27 mouse cellular contexts compared by ENCODE assay signal in genomic region chr4:95146268-95146667, GRCm38 (mm10).
"Had no signal": no experiment of that assay in that cellular context is flagged by ENCODE, and none has a peak within 500 bp of the region (broad histone marks: within the 10 kb centered on the region; RNA-seq: fewer than 3 reads in every experiment).

No protein-coding gene starts in this region.

- H3K9ac ChIP-seq: heart, embryonic 13.5 days; heart, embryonic 15.5 days; hindbrain, embryonic 12.5 days; hindbrain, embryonic 14.5 days; intestine, embryonic 15.5 days; limb, embryonic 12.5 days; liver, embryonic 13.5 days; liver, embryonic 15.5 days; liver, postnatal 0 days had no signal

- H3K36me3 ChIP-seq: heart, embryonic 13.5 days; heart, embryonic 15.5 days; hindbrain, embryonic 10.5 days; hindbrain, embryonic 12.5 days; intestine, embryonic 15.5 days; limb, embryonic 10.5 days; limb, embryonic 12.5 days; liver, embryonic 13.5 days; liver, embryonic 15.5 days had no signal

- ATAC-seq: hindbrain, embryonic 16.5 days; inflammation-experienced regulatory T-cells, adult 6 months; intestine, embryonic 15.5 days; intestine, postnatal 0 days; liver, postnatal 0 days had no signal

- H3K4me3 ChIP-seq: heart, embryonic 13.5 days; heart, embryonic 15.5 days; hindbrain, embryonic 10.5 days; hindbrain, embryonic 12.5 days; intestine, embryonic 15.5 days; layer of hippocampus, adult 2 months; left cerebral cortex, adult 2 months; limb, embryonic 10.5 days; limb, embryonic 12.5 days; liver, embryonic 13.5 days; liver, embryonic 15.5 days had no signal

- H3K4me1 ChIP-seq: heart, embryonic 13.5 days; heart, embryonic 15.5 days; hindbrain, embryonic 10.5 days; hindbrain, embryonic 12.5 days; intestine, embryonic 15.5 days; limb, embryonic 10.5 days had no signal

- H3K9me3 ChIP-seq: heart, embryonic 13.5 days; heart, embryonic 15.5 days; hindbrain, embryonic 10.5 days; hindbrain, embryonic 12.5 days; intestine, embryonic 15.5 days; limb, embryonic 10.5 days; limb, embryonic 12.5 days; liver, embryonic 13.5 days; liver, embryonic 15.5 days had no signal

- DNase-seq: gastrocnemius, postnatal 14 days; heart, postnatal 14 days; heart, postnatal 4 days; kidney, adult 18-20 months; kidney, adult 8-10 months; kidney, postnatal 10 days; kidney, postnatal 25 days; kidney, postnatal 4 days; liver; liver, embryonic 13.5 days; liver, postnatal 0 days had no signal

- H3K4me2 ChIP-seq: heart, embryonic 11.5 days; heart, embryonic 13.5 days; heart, embryonic 15.5 days; hindbrain, embryonic 12.5 days; hindbrain, embryonic 14.5 days; intestine, embryonic 15.5 days; limb, embryonic 12.5 days; liver, embryonic 11.5 days; liver, embryonic 13.5 days; liver, embryonic 15.5 days had no signal

- H3K27ac ChIP-seq: heart, embryonic 13.5 days; heart, embryonic 15.5 days; hindbrain, embryonic 10.5 days; hindbrain, embryonic 12.5 days; hindbrain, embryonic 14.5 days; intestine, embryonic 15.5 days; layer of hippocampus, adult 2 months; left cerebral cortex, adult 2 months; limb, embryonic 10.5 days; limb, embryonic 12.5 days; liver, embryonic 13.5 days; liver, embryonic 15.5 days had no signal

- H3K27me3 ChIP-seq: heart, embryonic 13.5 days; heart, embryonic 15.5 days; hindbrain, embryonic 12.5 days; intestine, embryonic 15.5 days; limb, embryonic 12.5 days; liver, embryonic 15.5 days had no signal
